In the genomic region with DNA sequence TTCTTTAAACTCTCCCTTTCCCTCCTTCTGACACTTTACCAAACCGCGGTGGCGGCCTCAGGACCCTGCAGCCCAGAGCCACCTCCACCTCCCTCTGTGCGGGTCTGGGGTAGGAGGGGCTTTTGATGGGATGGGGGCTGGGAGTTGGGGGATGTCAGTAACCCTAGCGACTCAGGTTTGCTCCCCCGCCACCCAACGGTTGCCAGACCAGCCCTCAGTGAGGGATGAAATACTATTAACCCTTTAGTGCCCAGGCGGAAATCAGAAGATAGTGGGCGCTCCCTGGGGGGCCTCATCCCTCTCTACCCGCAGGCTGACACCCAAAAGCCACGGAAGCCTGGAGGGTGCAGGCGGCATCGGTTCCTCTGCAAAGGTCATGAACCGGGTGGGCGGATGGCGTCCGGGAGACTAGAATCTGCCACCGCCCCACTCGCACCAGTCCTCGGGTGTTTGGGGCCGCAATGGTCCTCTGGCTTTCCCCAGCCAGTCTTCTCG, we compare ENCODE assay signal across 9 mouse cellular contexts. TPM values are rescaled to one million over a fixed set of nuclear protein-coding genes. Genes with fewer than 3 reads are reported as not detected.
DNase-seq lines count a peak whose midpoint lies in the region; ATAC-seq lines count a peak whose summit lies in the region.
"Had no signal": no experiment of that assay in that cellular context is flagged by ENCODE, and none has a peak within 500 bp of the region (broad histone marks: within the 10 kb centered on the region; RNA-seq: fewer than 3 reads in every experiment).

No protein-coding gene starts in this region.

- H3K4me3 ChIP-seq in forebrain, embryonic 12.5 days (replicated peaks), result peak overlapping the region; percentile 65
- peak overlapping the region; percentile 76 for H3K4me3 ChIP-seq in midbrain, embryonic 10.5 days

- WGBS in forebrain, embryonic 12.5 days, result under 1% methylated on average over 22 of the region's 22 CpGs
- WGBS in midbrain, embryonic 10.5 days, result under 1% methylated on average over 22 of the region's 22 CpGs

- peaks cover 12% of the 10 kb centered on the region; the same call in 1 of the 2 replicates for H3K27me3 ChIP-seq in forebrain, embryonic 12.5 days
- H3K27me3 ChIP-seq in midbrain, embryonic 10.5 days (ENCODE audit: low read depth, poor library complexity, severe bottlenecking), result peaks cover 16% of the 10 kb centered on the region

- peak overlapping the region; percentile 69 for H3K9ac ChIP-seq in forebrain, embryonic 12.5 days

- H3K4me2 ChIP-seq in forebrain, embryonic 12.5 days, result peak overlapping the region; percentile 77

- ATAC-seq in forebrain, embryonic 12.5 days (ENCODE audit: low FRiP score), result peak; percentile 90

- peaks cover 20% of the 10 kb centered on the region for H3K4me1 ChIP-seq in forebrain, embryonic 12.5 days
- peaks cover 30% of the 10 kb centered on the region for H3K4me1 ChIP-seq in midbrain, embryonic 10.5 days

- peak overlapping the region; percentile 85 for H3K27ac ChIP-seq in forebrain, embryonic 12.5 days
- peak overlapping the region; percentile 88 for H3K27ac ChIP-seq in midbrain, embryonic 10.5 days (replicated peaks)

- peak; percentile 86 to 90 for DNase-seq in cerebellum, postnatal 10 days
- DNase-seq in cerebellum, postnatal 36 days, result no peak
- peak; percentile 76 to 78 for DNase-seq in right cerebral cortex, postnatal 10 days (ENCODE audit: low spot score in 2 of 2)
- no peak for DNase-seq in right cerebral cortex, adult 18-20 months
- DNase-seq in kidney, postnatal 14 days, result peak; percentile 32
- DNase-seq in midbrain, embryonic 10.5 days (ENCODE audit: low spot score), result peak; percentile 83
- peak; percentile 56 for DNase-seq in testis, postnatal 10 days (ENCODE audit: low spot score)

- H3K36me3 ChIP-seq in forebrain, embryonic 12.5 days (replicated peaks), result no peaks in the 10 kb centered on the region
- H3K36me3 ChIP-seq in midbrain, embryonic 10.5 days, result no peaks in the 10 kb centered on the region
- H3K36me3 ChIP-seq: G1E had no signal

- no peaks in the 10 kb centered on the region for H3K9me3 ChIP-seq in forebrain, embryonic 12.5 days
- H3K9me3 ChIP-seq in midbrain, embryonic 10.5 days (replicated peaks), result no peaks in the 10 kb centered on the region
- H3K9me3 ChIP-seq: G1E had no signal

RNA-seq across cellular contexts. Expression of a gene that starts 0.4 kb away (rescaled TPM):
- 13.3 and 14.3 TPM in 2 replicates for polyA plus RNA-seq in forebrain, embryonic 12.5 days (2016; fragmentation: Nextera tagmentation; extraction: Ambion mirVana)
- 16.9 and 18.9 TPM in 2 replicates for polyA plus RNA-seq in midbrain, embryonic 10.5 days (2016; fragmentation: Nextera tagmentation; extraction: Ambion mirVana)
- polyA plus RNA-seq: G1E had no signal

Comparison
In these comparisons a context has a peak if more than half of its experiments do, and no peak if none do; other contexts are left out.
1. DNase-seq: peak in cerebellum, postnatal 10 days (2 of 2), right cerebral cortex, postnatal 10 days (2 of 2), kidney, postnatal 14 days (single experiment), midbrain, embryonic 10.5 days (single experiment) and testis, postnatal 10 days (single experiment); none in cerebellum, postnatal 36 days (0 of 2) and right cerebral cortex, adult 18-20 months (single experiment).